Mouse (Mus musculus) liver, postnatal 0 days (tissue): ENCODE measurements around the gene Ppm1h.

ENCODE experiments used
- CTCF ChIP-seq: sonication (generic); IDR thresholded peaks from 2 replicates; pipeline ENCODE4 v1.5.1; 2016; ENCODE audit warnings: antibody characterized with exemption, low read depth
- EP300 ChIP-seq: IDR thresholded peaks from 2 replicates; pipeline ENCODE4 v1.6.1; 2016; ENCODE audit warnings: antibody characterized with exemption, low read depth, mild to moderate bottlenecking

DNA sequence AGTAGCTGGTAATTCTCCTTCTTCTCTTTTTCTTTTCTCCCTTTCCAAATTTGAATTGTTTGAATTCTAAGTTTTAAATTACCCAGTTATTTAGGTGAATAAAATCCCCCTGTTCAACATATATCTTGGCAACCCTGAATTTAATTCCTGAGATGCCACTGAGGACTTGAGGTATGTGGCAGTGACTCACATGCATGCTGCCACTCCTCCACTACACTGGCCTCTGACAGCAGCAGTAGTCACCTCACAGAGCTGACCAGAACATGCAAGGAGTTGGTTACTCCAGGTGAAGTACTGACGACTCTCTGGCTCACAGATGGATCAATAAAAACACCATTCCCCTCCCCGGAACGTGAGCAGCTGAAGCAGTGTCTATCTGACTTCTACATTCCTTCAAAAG lies 98.9 kb downstream of the Ppm1h start:
- TF ChIP-seq EP300, result no peak
- TF ChIP-seq CTCF, result no peak
